ENCODE assay signal across 13 mouse cellular contexts in the genomic region with DNA sequence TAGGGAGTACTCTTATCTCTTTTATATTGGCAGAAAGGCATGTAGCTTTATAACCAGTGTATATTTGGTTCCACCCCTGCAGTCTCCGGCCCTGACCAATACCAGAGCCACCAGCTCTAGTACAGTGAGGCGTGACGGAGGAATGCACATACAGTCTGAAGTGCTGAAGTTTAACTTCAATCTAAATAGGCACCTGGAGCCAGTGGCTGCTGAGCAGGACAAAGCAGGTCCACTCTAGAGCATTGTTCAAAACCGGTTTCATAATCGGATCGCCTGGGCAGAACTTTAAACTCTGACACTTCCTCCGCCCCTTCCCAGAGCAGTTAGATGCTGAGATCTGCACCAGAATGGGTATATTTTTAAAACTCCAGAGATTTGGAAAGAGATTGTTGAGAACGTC. TPM values are rescaled to one million over a fixed set of nuclear protein-coding genes. Genes with fewer than 3 reads are reported as not detected.
DNase-seq lines count a peak whose midpoint lies in the region; ATAC-seq and TF ChIP-seq lines count a peak whose summit lies in the region.
"Had no signal": no experiment of that assay in that cellular context is flagged by ENCODE, and none has a peak within 500 bp of the region (broad histone marks: within the 10 kb centered on the region; RNA-seq: fewer than 3 reads in every experiment).

No protein-coding gene starts in this region.

- no peak for TF ChIP-seq CTCF in thymus, adult 2 months (IDR thresholded peaks at IDR 0.05; ENCODE audit: borderline replicate concordance, control insufficient read depth, extremely low read depth, insufficient read depth, low read length, poor library complexity)

- H3K4me2 ChIP-seq in heart, embryonic 16.5 days (ENCODE audit: low read depth, low read length) = peak overlapping the region; percentile 23; the same call in 1 of the 2 replicates
- H3K4me2 ChIP-seq: midbrain, embryonic 15.5 days had no signal

- no peak overlapping the region; the same call in 1 of the 2 replicates for H3K9ac ChIP-seq in heart, embryonic 16.5 days (ENCODE audit: low read length)
- H3K9ac ChIP-seq: midbrain, embryonic 15.5 days; stomach, embryonic 15.5 days had no signal

- H3K27ac ChIP-seq in heart, embryonic 16.5 days (ENCODE audit: low read length) = no peak overlapping the region
- H3K27ac ChIP-seq in thymus, adult 2 months (ENCODE audit: control insufficient read depth, insufficient read depth, low read length) = peak overlapping the region; percentile 95
- H3K27ac ChIP-seq: embryonic facial prominence, embryonic 10.5 days; midbrain, embryonic 15.5 days; stomach, embryonic 15.5 days had no signal

- DNase-seq in heart, postnatal 25 days (ENCODE audit: low spot score) = no peak
- DNase-seq in thymus, adult 2 months = no peak
- DNase-seq in thymus, postnatal 10 days (ENCODE audit: low spot score in 2 of 2) = no peak
- peak; percentile 48 to 77 for DNase-seq in kidney, postnatal 36 days
- DNase-seq in thymus, postnatal 14 days = peak; percentile 49
- no peak for DNase-seq in right cerebral cortex, adult 2 months (ENCODE audit: low spot score in 2 of 2)
- DNase-seq in adrenal gland, postnatal 14 days = no peak
- DNase-seq: adrenal gland, postnatal 10 days; cerebellum, postnatal 10 days had no signal

- TF ChIP-seq POLR2A in thymus, adult 2 months (IDR thresholded peaks at IDR 0.05; ENCODE audit: control insufficient read depth, extremely low read depth, insufficient read depth, low read length, poor library complexity) = no peak

- no peaks in the 10 kb centered on the region for H3K27me3 ChIP-seq in heart, embryonic 16.5 days (ENCODE audit: control insufficient read depth, insufficient read depth, low read length)
- H3K27me3 ChIP-seq in thymus, adult 2 months (ENCODE audit: control insufficient read depth, insufficient read depth, low read length) = no peaks in the 10 kb centered on the region
- H3K27me3 ChIP-seq: stomach, embryonic 15.5 days had no signal

- peak overlapping the region; percentile 34 for H3K4me3 ChIP-seq in heart, embryonic 16.5 days (ENCODE audit: low read length)
- peak overlapping the region; percentile 52 for H3K4me3 ChIP-seq in thymus, adult 2 months (ENCODE audit: control insufficient read depth, insufficient read depth, low read length)
- H3K4me3 ChIP-seq: embryonic facial prominence, embryonic 10.5 days; midbrain, embryonic 15.5 days; stomach, embryonic 15.5 days had no signal

- 72% methylated on average over 8 of the region's 8 CpGs for WGBS in heart, embryonic 16.5 days
- 29% methylated on average over 8 of the region's 8 CpGs for WGBS in thymus, adult 2 months

- no peaks in the 10 kb centered on the region for H3K9me3 ChIP-seq in heart, embryonic 16.5 days (replicated peaks; ENCODE audit: control insufficient read depth, low read length)
- H3K9me3 ChIP-seq: embryonic facial prominence, embryonic 10.5 days; midbrain, embryonic 15.5 days; stomach, embryonic 15.5 days had no signal

- intact Hi-C loops in heart, postnatal 25 days (cut with DNase I) = loop anchor here (5.0 kb wide), 2 partner anchors 37 to 52 kb away; partner anchors contain the start of gene Pak1

- ATAC-seq in heart, embryonic 16.5 days (replicated peaks; ENCODE audit: extremely low read depth, insufficient read depth, low FRiP score) = no peak
- ATAC-seq: midbrain, embryonic 15.5 days had no signal

- H3K36me3 ChIP-seq in heart, embryonic 16.5 days (ENCODE audit: control insufficient read depth, insufficient read depth) = no peaks in the 10 kb centered on the region
- peaks cover 13% of the 10 kb centered on the region; the same call in 1 of the 2 replicates for H3K36me3 ChIP-seq in thymus, adult 2 months (ENCODE audit: control insufficient read depth, insufficient read depth, low read length)
- H3K36me3 ChIP-seq: embryonic facial prominence, embryonic 10.5 days; midbrain, embryonic 15.5 days; stomach, embryonic 15.5 days had no signal

- peaks cover 6% of the 10 kb centered on the region; the same call in 1 of the 2 replicates for H3K4me1 ChIP-seq in heart, embryonic 16.5 days (ENCODE audit: control insufficient read depth, insufficient read depth, low read length)
- peaks cover 28% of the 10 kb centered on the region for H3K4me1 ChIP-seq in thymus, adult 2 months (replicated peaks; ENCODE audit: control insufficient read depth, insufficient read depth, low read length)
- H3K4me1 ChIP-seq: stomach, embryonic 15.5 days had no signal

RNA-seq across cellular contexts. Expression of gene Aqp11, which starts 3.1 kb away (rescaled TPM):
- polyA plus RNA-seq in heart, embryonic 16.5 days (2015; fragmentation: Nextera tagmentation; extraction: Ambion mirVana) = 11.4 and 22.6 TPM in 2 replicates
- 1 to 10 TPM; 1.6 to 1.9 TPM for total RNA-seq in heart, postnatal 25 days (2021)
- 277 and 395 TPM in 2 replicates for polyA plus RNA-seq in thymus, adult 2 months (2012; rRNA removed)
- 4.9 and 8.7 TPM in 2 replicates for total RNA-seq in adrenal gland, postnatal 14 days (2021)

RNA-seq across cellular contexts. Expression of gene Clns1a, which starts 38.6 kb away (rescaled TPM):
- 96.0 and 116 TPM in 2 replicates for polyA plus RNA-seq in heart, embryonic 16.5 days (2015; fragmentation: Nextera tagmentation; extraction: Ambion mirVana)
- total RNA-seq in heart, postnatal 25 days (2021) = 10 to 100 TPM; 29.5 to 31.5 TPM
- polyA plus RNA-seq in thymus, adult 2 months (2012; rRNA removed) = 60.8 and 63.3 TPM in 2 replicates
- total RNA-seq in adrenal gland, postnatal 14 days (2021) = 50.2 and 63.4 TPM in 2 replicates

RNA-seq across cellular contexts. Expression of gene Pak1, which starts 53.3 kb away (rescaled TPM):
- polyA plus RNA-seq in heart, embryonic 16.5 days (2015; fragmentation: Nextera tagmentation; extraction: Ambion mirVana) = 3.8 and 4.3 TPM in 2 replicates
- 1 to 10 TPM; 1.2 to 1.3 TPM for total RNA-seq in heart, postnatal 25 days (2021)
- 11.4 and 11.8 TPM in 2 replicates for polyA plus RNA-seq in thymus, adult 2 months (2012; rRNA removed)
- 15.5 and 16.3 TPM in 2 replicates for total RNA-seq in adrenal gland, postnatal 14 days (2021)

Comparison
In these comparisons a context has a peak if more than half of its experiments do, and no peak if none do; other contexts are left out.
1. DNase-seq: peak in kidney, postnatal 36 days (2 of 2) and thymus, postnatal 14 days (single experiment); none in heart, postnatal 25 days (single experiment), thymus, adult 2 months (single experiment), thymus, postnatal 10 days (0 of 2), right cerebral cortex, adult 2 months (0 of 2) and adrenal gland, postnatal 14 days (single experiment).